Mouse (Mus musculus) right cerebral cortex, postnatal 4 days (tissue): ENCODE data around the gene Lnx2.

Experiments
- DNase-seq: peaks from one replicate; pipeline ENCODE4 v3.0.0-alpha.2; 2022

Gene Lnx2

GRCm38 (mm10) chr5:147050816-147051499 is 25.4 kb downstream of the Lnx2 start:
- no peak for DNase-seq

DNA sequence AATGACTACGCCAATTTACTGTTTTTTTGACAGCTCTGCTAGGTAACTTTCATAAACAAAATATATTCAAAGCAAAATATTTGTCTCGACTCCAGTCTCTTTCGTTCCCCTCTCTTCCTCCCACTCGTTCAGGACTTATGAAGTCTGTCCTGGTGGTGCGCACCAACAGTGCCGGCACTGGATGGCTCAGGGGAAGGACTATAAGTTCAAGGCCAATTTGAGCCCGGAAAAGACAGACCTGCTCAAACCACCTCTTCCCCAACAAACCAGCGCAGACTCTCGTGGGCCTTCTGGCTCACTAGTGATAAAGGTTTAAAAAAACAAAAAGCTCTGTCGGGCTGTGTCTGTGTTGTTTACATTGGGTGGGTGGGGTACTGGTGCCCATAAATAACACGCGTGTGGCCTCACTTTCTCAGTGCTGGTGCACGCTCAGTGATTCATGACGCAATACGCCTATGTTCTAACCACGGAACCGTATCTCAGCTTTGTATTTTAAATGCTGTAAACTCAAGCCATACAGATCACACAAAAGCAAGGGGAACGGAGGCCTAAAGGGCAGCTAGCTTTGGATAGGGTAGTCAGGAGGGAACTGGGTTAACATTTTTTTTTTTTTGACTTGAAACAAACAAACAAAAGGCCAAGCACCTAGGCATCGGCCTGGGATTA is 26.7 kb downstream of the Lnx2 start:
- no peak for DNase-seq

DNA sequence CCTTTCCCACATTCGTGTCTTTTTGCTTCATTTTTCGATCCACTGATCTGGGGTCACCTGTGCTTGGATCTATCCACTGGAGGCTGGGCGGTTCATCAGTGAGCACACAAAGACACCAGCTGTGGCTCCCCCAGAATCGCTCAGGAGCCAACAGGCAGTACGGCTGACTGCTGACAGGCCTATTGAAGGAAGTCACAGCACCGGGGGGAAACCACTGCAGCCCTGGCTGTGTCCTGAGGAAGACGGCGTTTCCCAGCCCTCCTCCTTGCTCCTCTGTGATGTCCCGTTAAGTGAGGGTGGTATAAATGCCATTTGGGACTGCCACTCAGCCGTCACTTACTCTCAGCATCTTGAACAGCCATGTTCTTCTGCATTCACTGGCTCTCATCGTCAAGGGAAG is 30.5 kb downstream of the Lnx2 start:
- DNase-seq = no peak

- DNase-seq = no peak
These were observed 31.1 kb downstream of the Lnx2 start for GRCm38 (mm10) chr5:147045311-147045710.

- DNase-seq = no peak
These were observed 33.0 kb downstream of the Lnx2 start for GRCm38 (mm10) chr5:147043240-147043844.

GRCm38 (mm10) chr5:147041965-147042937 is 34.1 kb downstream of the Lnx2 start:
- DNase-seq = no peak

- no peak for DNase-seq
These were observed 37.0 kb downstream of the Lnx2 start for GRCm38 (mm10) chr5:147039394-147039793.

DNA sequence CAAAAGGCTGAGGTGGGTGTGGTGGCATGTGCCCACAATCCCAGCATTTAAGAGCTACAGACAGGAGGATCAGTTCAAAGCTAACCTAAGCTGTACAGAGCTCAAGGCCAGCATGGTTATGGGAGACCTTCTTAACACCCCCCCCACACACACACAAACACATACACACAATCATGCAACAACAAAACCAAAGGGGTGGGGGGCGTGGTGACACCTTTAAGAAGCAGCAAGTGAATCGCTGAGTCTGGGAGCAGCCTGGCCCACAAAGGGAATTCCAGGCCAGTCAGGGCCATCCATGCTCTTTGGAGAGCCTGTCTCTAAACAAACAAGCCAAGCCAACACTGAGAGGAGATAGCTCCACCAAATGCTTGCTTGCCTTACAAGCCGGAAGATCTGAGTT is 38.8 kb downstream of the Lnx2 start:
- no peak for DNase-seq

- DNase-seq = no peak
These were observed 39.7 kb downstream of the Lnx2 start for GRCm38 (mm10) chr5:147036661-147037060.

DNA sequence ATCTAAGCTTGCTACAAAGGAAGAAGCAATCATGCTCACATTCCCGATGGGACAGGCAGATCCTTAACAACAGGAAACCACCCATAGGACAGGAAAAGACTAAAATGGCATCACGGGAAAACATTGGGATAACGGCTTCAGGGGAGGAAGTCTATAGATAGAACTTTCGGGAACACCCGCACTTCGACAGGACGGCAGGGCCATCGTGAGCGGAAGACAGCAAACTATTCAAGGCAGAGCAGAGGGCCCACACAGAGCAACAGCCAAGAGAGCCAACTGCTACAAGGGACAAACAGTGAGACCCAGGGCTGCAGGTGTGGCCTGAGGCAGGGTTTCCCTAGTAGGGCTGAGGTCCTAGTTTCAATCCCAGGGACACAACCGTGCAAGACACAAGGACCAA is 40.4 kb downstream of the Lnx2 start:
- no peak for DNase-seq

DNA sequence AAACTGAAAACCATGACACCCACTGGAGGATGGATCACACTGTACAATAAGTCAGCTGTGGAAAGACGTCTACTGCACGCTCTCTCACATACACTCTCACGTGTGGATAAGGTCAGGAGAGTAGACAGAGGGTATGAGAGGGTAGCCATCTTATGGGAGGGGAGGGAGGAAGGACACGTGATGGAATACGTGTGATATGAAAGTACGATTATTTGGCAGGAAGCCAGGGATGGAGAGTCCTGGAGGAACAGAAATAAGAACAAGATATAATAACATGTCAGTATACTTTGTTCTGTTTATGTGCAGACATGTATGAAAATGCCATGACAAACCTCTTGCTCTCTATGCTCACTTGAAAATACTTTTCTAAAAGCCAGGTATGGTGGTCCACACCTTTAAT is 41.1 kb downstream of the Lnx2 start:
- DNase-seq = no peak

DNA sequence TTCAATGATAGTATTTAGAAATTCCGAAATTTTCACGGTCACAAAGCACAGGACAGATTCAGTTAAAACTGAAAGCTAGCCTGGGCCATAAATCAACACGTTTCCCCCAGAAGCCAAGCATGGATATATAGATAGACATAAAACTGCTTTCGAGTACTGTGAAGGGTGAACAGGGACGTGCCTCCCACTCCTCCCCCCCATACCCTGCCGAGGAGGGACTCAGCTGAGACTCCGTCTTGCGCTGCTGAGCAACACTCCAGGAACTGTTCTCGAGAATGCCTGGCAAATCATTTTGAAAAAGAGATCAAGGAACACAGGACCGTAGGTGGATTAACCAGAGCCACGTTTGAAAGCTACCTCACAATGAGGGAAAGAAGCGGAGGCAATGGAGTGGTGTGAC is 42.1 kb downstream of the Lnx2 start:
- DNase-seq = no peak

- DNase-seq = no peak
These were observed 43.2 kb downstream of the Lnx2 start for GRCm38 (mm10) chr5:147033155-147033554.

DNA sequence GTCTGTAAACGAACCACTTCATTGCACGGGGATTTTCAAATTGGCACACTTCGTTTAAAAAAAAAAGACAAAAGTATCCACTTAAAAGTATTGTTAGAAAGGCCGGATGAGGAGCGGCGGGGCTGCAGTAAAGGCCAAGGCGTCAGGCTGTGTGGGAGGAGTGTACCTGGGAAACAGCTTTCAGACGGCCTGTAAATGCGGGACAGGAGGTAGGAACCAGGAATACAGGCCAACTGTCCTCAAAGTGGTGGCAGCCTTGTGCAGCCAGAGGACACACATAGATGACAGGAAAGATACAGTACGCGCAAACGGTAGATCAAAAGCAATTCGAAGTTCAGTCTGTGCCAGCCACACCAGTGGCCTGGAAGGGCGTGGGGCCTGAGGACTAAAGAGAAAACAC is 45.1 kb downstream of the Lnx2 start:
- no peak for DNase-seq

GRCm38 (mm10) chr5:147024331-147025034 is 51.9 kb downstream of the Lnx2 start:
- DNase-seq = no peak

DNA sequence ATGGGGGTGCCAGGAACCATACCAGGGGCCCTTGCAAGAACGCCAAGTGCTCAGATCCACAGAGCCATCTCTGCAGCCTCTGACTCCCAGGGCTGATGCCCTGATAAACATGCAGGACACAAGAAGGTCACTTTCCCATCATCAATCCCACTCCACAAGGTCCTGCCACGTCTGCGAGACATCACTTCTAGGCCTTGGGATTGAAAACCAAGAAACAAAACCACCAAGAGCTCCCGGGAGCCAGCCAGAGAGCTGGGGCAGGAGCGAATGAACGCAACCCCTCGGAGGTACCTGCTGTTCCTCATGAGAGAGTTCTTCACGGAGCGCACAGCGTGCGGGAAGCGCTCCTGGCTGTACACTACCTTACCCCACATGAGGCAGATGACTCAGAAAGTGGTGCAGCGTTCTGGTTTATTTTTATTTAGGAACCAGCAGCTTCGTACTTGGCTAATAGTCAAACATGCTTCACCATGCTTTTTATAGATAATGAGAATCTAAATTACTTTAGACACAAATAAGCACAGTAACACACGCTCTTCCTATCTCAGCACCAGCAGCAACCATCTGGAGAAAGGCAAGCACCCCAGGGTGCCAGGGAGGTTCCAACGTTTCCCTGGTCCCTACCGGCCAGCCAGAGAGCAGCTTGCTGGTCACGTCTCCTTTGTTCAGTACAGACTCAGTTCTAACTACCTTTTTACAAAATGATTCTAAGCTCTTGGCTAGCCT is 53.0 kb downstream of the Lnx2 start:
- no peak for DNase-seq

- DNase-seq = no peak
These were observed 54.7 kb downstream of the Lnx2 start for GRCm38 (mm10) chr5:147021546-147022265.

DNA sequence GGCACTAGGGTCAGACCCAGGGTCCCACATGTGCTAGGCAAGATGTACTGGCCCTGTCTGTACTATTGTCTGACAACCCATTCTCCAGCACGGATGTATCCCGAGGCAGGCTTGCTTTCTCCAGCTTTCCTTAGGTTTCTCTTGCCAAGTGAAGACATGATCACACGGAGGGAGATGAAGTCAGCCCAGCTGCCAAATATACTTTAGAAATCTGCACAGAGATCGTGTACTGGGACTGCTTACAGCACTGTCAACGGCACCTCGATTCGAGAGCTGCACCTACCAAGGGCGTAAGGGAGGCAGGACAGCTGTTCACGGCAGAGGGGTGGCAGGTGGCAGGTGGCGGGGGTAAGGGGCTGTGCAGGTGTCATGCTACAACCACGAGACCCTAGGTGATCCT is 55.8 kb downstream of the Lnx2 start:
- DNase-seq = no peak

DNA sequence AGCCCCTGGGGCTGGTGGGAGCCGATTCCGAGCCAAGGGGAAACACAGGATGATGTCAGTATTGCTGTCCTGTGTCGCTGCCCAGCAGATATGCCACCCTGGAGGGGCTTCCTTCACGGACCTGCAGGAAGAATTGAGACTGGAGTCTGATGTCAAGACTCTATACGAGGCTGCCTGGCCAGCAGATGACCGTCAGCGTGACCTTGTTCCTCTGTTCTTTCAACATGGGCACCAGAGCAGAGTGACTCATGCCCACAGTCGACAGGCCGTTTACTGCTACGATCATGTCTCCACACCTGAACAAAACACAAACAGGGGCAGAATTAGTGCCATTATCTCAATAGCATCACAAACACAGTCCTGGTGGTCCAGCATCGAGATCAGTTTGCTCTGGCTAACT is 57.6 kb downstream of the Lnx2 start:
- DNase-seq = no peak

DNA sequence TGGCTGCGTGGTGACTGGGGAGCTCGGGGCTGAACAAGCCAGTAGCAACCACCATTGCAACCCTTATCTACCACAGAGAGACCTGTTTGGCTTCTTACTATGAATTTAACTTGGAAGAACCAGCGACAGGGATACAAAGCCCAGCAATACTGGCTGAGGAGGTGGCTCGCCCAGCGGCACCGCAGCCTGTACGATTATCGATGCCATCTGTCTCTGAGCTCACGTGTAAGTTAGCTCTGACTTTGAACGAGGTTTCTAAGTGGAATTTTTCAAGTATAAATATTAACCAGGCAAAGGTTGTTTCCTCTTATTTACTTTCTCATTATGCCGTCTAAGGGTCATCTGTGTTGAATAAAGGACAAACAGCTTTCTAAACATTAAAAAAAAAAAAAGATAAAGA is 58.9 kb downstream of the Lnx2 start:
- DNase-seq = no peak

DNA sequence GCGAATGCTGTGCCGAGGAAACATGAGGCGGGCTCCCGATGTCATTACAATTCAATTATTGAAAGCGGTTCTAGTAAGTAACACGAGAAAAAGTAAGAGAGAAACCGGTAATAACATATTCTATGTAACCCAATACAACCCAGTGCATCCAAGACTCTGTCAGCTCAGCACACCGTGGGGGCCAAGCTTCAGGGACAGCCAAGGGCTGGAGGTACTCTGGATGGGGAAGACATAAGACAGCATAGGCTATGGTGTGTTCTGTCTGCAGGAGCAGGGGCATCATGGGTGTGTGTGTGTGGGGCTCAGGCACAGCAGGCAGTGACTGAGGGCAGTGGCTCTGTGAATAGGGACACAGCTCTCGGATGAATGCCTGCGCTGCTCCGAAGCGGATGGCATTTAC is 59.8 kb downstream of the Lnx2 start:
- no peak for DNase-seq
